In genomic region chr9:96529961-96530673, GRCm38 (mm10) we compare ENCODE assay signal across 9 mouse cellular contexts. TPM values are rescaled to one million over a fixed set of nuclear protein-coding genes. Genes with fewer than 3 reads are reported as not detected.
DNase-seq lines count a peak whose midpoint lies in the region; ATAC-seq lines count a peak whose summit lies in the region.
"Had no signal": no experiment of that assay in that cellular context is flagged by ENCODE, and none has a peak within 500 bp of the region (broad histone marks: within the 10 kb centered on the region; RNA-seq: fewer than 3 reads in every experiment).

No protein-coding gene starts in this region.

- 0 out of 2 replicates have a peak overlapping the region, but pooled peaks have one; percentile 29 for H3K27ac ChIP-seq in hindbrain, embryonic 16.5 days (ENCODE audit: low read depth, low read length)
- no peak overlapping the region for H3K27ac ChIP-seq in hindbrain, embryonic 14.5 days
- peak overlapping the region; percentile 12; the same call in 1 of the 2 replicates for H3K27ac ChIP-seq in limb, embryonic 12.5 days

- H3K4me3 ChIP-seq in hindbrain, embryonic 16.5 days (ENCODE audit: low read length) = no peak overlapping the region
- H3K4me3 ChIP-seq in hindbrain, embryonic 14.5 days (replicated peaks; ENCODE audit: low read length) = no peak overlapping the region
- H3K4me3 ChIP-seq in limb, embryonic 12.5 days (replicated peaks) = no peak overlapping the region; the same call in 1 of the 2 replicates

- H3K4me1 ChIP-seq in hindbrain, embryonic 16.5 days (ENCODE audit: control insufficient read depth, insufficient read depth, low read depth, low read length) = peaks cover 3% of the 10 kb centered on the region; the same call in 1 of the 2 replicates
- H3K4me1 ChIP-seq in hindbrain, embryonic 14.5 days (replicated peaks; ENCODE audit: control insufficient read depth, insufficient read depth, low read length) = no peaks in the 10 kb centered on the region
- peaks cover 30% of the 10 kb centered on the region for H3K4me1 ChIP-seq in limb, embryonic 12.5 days (replicated peaks)

- H3K27me3 ChIP-seq in hindbrain, embryonic 16.5 days (replicated peaks; ENCODE audit: control insufficient read depth, insufficient read depth, low read length) = no peaks in the 10 kb centered on the region
- H3K27me3 ChIP-seq in hindbrain, embryonic 14.5 days (ENCODE audit: control insufficient read depth, insufficient read depth, low read length) = no peaks in the 10 kb centered on the region
- no peaks in the 10 kb centered on the region for H3K27me3 ChIP-seq in limb, embryonic 12.5 days

- peak; percentile 41; the same call in 1 of the 2 replicates for ATAC-seq in hindbrain, embryonic 16.5 days
- no peak for ATAC-seq in hindbrain, embryonic 14.5 days (ENCODE audit: low FRiP score)
- ATAC-seq in limb, embryonic 12.5 days (ENCODE audit: insufficient number of reproducible peaks, insufficient read depth, low FRiP score, low TSS enrichment, low read depth) = no peak
- ATAC-seq in erythroblast, adult 5-6 weeks (replicated peaks; ENCODE audit: low FRiP score, poor library complexity, severe bottlenecking) = no peak

- no peak overlapping the region for H3K9ac ChIP-seq in hindbrain, embryonic 16.5 days (ENCODE audit: low read depth, low read length)
- H3K9ac ChIP-seq in hindbrain, embryonic 14.5 days = no peak overlapping the region
- no peak overlapping the region for H3K9ac ChIP-seq in limb, embryonic 12.5 days (replicated peaks)

- H3K36me3 ChIP-seq in hindbrain, embryonic 16.5 days (ENCODE audit: control insufficient read depth, insufficient read depth, low read length) = no peaks in the 10 kb centered on the region
- H3K36me3 ChIP-seq in hindbrain, embryonic 14.5 days (replicated peaks; ENCODE audit: control insufficient read depth, insufficient read depth) = no peaks in the 10 kb centered on the region
- H3K36me3 ChIP-seq in limb, embryonic 12.5 days = no peaks in the 10 kb centered on the region

- peak overlapping the region; percentile 36 for H3K4me2 ChIP-seq in hindbrain, embryonic 16.5 days (ENCODE audit: low read length)
- H3K4me2 ChIP-seq in hindbrain, embryonic 14.5 days (replicated peaks) = no peak overlapping the region
- H3K4me2 ChIP-seq in limb, embryonic 12.5 days = peak overlapping the region; percentile 29

- DNase-seq in hindbrain, embryonic 14.5 days (ENCODE audit: low spot score) = no peak
- DNase-seq in ES-CJ7 (ENCODE audit: low read depth, low spot score) = peak; percentile 34
- DNase-seq in ZHBTc4 (ENCODE audit: low read depth, low spot score) = peak; percentile 31
- no peak for DNase-seq in thymus, postnatal 14 days

- 55% methylated on average over 10 of the region's 10 CpGs for WGBS in hindbrain, embryonic 16.5 days
- 64% methylated on average over 10 of the region's 10 CpGs for WGBS in hindbrain, embryonic 14.5 days
- WGBS in limb, embryonic 12.5 days = 58% methylated on average over 10 of the region's 10 CpGs

- H3K9me3 ChIP-seq in hindbrain, embryonic 16.5 days (ENCODE audit: control insufficient read depth, low read length) = no peaks in the 10 kb centered on the region
- no peaks in the 10 kb centered on the region for H3K9me3 ChIP-seq in hindbrain, embryonic 14.5 days (ENCODE audit: control insufficient read depth, low read length)
- H3K9me3 ChIP-seq in limb, embryonic 12.5 days = no peaks in the 10 kb centered on the region

RNA-seq across cellular contexts. Expression of gene Gm28729, which starts 5.1 kb away (rescaled TPM):
- 0.33 and 0.36 TPM in 2 replicates for polyA plus RNA-seq in hindbrain, embryonic 16.5 days (2015; fragmentation: Nextera tagmentation; extraction: Ambion mirVana)
- 0.17 and 0.44 TPM in 2 replicates for polyA plus RNA-seq in hindbrain, embryonic 14.5 days (2014; fragmentation: Nextera tagmentation; extraction: Ambion mirVana)
- polyA plus RNA-seq in limb, embryonic 12.5 days (2016; fragmentation: Nextera tagmentation; extraction: Ambion mirVana) = not detected in 2 replicates
- not detected in 2 replicates for total RNA-seq in erythroblast, adult 5-6 weeks (2015; ENCODE audit: low replicate concordance)
- total RNA-seq in erythroblast, adult 5-6 weeks (2017; ENCODE audit: low replicate concordance) = not detected in 2 replicates
- total RNA-seq: heart, adult 8-10 months had no signal
- polyA plus RNA-seq: neural tube, embryonic 11.5 days had no signal

RNA-seq across cellular contexts. Expression of gene Rnf7, which starts 51.6 kb away (rescaled TPM):
- polyA plus RNA-seq in hindbrain, embryonic 16.5 days (2015; fragmentation: Nextera tagmentation; extraction: Ambion mirVana) = 209 TPM in 2 replicates
- polyA plus RNA-seq in hindbrain, embryonic 14.5 days (2014; fragmentation: Nextera tagmentation; extraction: Ambion mirVana) = 250 and 268 TPM in 2 replicates
- 241 and 247 TPM in 2 replicates for polyA plus RNA-seq in limb, embryonic 12.5 days (2016; fragmentation: Nextera tagmentation; extraction: Ambion mirVana)
- 30.1 and 58.8 TPM in 2 replicates for total RNA-seq in erythroblast, adult 5-6 weeks (2015; ENCODE audit: low replicate concordance)
- total RNA-seq in erythroblast, adult 5-6 weeks (2017; ENCODE audit: low replicate concordance) = 10.6 and 18.3 TPM in 2 replicates

Comparison
In these comparisons a context has a peak if more than half of its experiments do, and no peak if none do; other contexts are left out.
1. DNase-seq: peak in ES-CJ7 (single experiment) and ZHBTc4 (single experiment); none in hindbrain, embryonic 14.5 days (single experiment) and thymus, postnatal 14 days (single experiment).